Mouse (Mus musculus): ENCODE results near the gene Abcd3. TPM values are rescaled to one million over a fixed set of nuclear protein-coding genes. Genes with fewer than 3 reads are reported as not detected.

The Abcd3 gene
- polyA plus RNA-seq, 1 experiment from 2014 or later = 59.0 TPM

- no peak overlapping the region for H3K4me2 ChIP-seq (replicated peaks)
- no peak overlapping the region for H3K4me3 ChIP-seq
- no peak overlapping the region for H3K9ac ChIP-seq (replicated peaks)
- no peaks in the 10 kb centered on the region for H3K9me3 ChIP-seq
- ATAC-seq (ENCODE audit: low FRiP score, low read depth) = no peak
- no peaks in the 10 kb centered on the region for H3K36me3 ChIP-seq
- 0 out of 2 replicates have a peak, but pooled peaks cover 3% of the 10 kb centered on the region for H3K4me1 ChIP-seq
- H3K27me3 ChIP-seq = peaks cover 16% of the 10 kb centered on the region; the same call in 1 of the 2 replicates
- H3K27ac ChIP-seq (replicated peaks) = no peak overlapping the region
Measured at GRCm38 (mm10) chr3:121715336-121715735, 99.8 kb downstream of the Abcd3 start.

- H3K4me2 ChIP-seq (replicated peaks) = no peak overlapping the region
- no peak for ATAC-seq (ENCODE audit: low FRiP score, low read depth)
- H3K9ac ChIP-seq (replicated peaks) = no peak overlapping the region
- H3K4me3 ChIP-seq = no peak overlapping the region
- no peaks in the 10 kb centered on the region for H3K9me3 ChIP-seq
- H3K27ac ChIP-seq (replicated peaks) = no peak overlapping the region
- H3K36me3 ChIP-seq = no peaks in the 10 kb centered on the region
- 0 out of 2 replicates have a peak, but pooled peaks cover 3% of the 10 kb centered on the region for H3K4me1 ChIP-seq
- 88% methylated on average over 2 of the region's 2 CpGs for WGBS
- peaks cover 16% of the 10 kb centered on the region; the same call in 1 of the 2 replicates for H3K27me3 ChIP-seq
Measured at GRCm38 (mm10) chr3:121714461-121714860, 100.6 kb downstream of the Abcd3 start.

GRCm38 (mm10) chr3:121713816-121714215, 101.3 kb downstream of the Abcd3 start:
- Histone ChIP-seq H3K4me3 (no peak overlapping the region), H3K27me3 (peaks cover 13% of the 10 kb centered on the region; the same call in 1 of the 2 replicates), H3K9ac (replicated peaks) (no peak overlapping the region), H3K36me3 (no peaks in the 10 kb centered on the region), H3K9me3 (no peaks in the 10 kb centered on the region), H3K4me2 (replicated peaks) (no peak overlapping the region), H3K4me1 (0 out of 2 replicates have a peak, but pooled peaks cover 3% of the 10 kb centered on the region), H3K27ac (replicated peaks) (no peak overlapping the region)
- no peak for ATAC-seq (ENCODE audit: low FRiP score, low read depth)
- 81% methylated on average over 8 of the region's 8 CpGs for WGBS

- H3K4me3 ChIP-seq = no peak overlapping the region
- no peak for ATAC-seq (ENCODE audit: low FRiP score, low read depth)
- no peak overlapping the region for H3K27ac ChIP-seq (replicated peaks)
- no peak overlapping the region for H3K4me2 ChIP-seq (replicated peaks)
- no peaks in the 10 kb centered on the region for H3K36me3 ChIP-seq
- H3K9me3 ChIP-seq = no peaks in the 10 kb centered on the region
- no peak overlapping the region for H3K9ac ChIP-seq (replicated peaks)
- peaks cover 7% of the 10 kb centered on the region; the same call in 1 of the 2 replicates for H3K27me3 ChIP-seq
- WGBS = 81% methylated on average over 17 of the region's 17 CpGs
- H3K4me1 ChIP-seq = 0 out of 2 replicates have a peak, but pooled peaks cover 3% of the 10 kb centered on the region
Measured at GRCm38 (mm10) chr3:121713151-121713701, 101.9 kb downstream of the Abcd3 start.

- no peak overlapping the region for H3K4me2 ChIP-seq (replicated peaks)
- H3K4me1 ChIP-seq = 0 out of 2 replicates have a peak, but pooled peaks cover 3% of the 10 kb centered on the region
- ATAC-seq (ENCODE audit: low FRiP score, low read depth) = no peak
- H3K27me3 ChIP-seq = peaks cover 4% of the 10 kb centered on the region; the same call in 1 of the 2 replicates
- H3K9ac ChIP-seq (replicated peaks) = no peak overlapping the region
- H3K9me3 ChIP-seq = no peaks in the 10 kb centered on the region
- WGBS = 70% methylated on average over 4 of the region's 4 CpGs
- no peaks in the 10 kb centered on the region for H3K36me3 ChIP-seq
- no peak overlapping the region for H3K4me3 ChIP-seq
- no peak overlapping the region for H3K27ac ChIP-seq (replicated peaks)
Measured at GRCm38 (mm10) chr3:121712222-121712621, 102.9 kb downstream of the Abcd3 start.

- no peaks in the 10 kb centered on the region for H3K36me3 ChIP-seq
Measured at GRCm38 (mm10) chr3:121710894-121711531, 104.1 kb downstream of the Abcd3 start.

More at GRCm38 (mm10) chr3:121710894-121711531, 104.1 kb downstream of the Abcd3 start:
- no peak for ATAC-seq (ENCODE audit: low FRiP score, low read depth)
- Histone ChIP-seq H3K27ac (replicated peaks) (no peak overlapping the region), H3K27me3 (peaks cover 3% of the 10 kb centered on the region; the same call in 1 of the 2 replicates), H3K9ac (replicated peaks) (no peak overlapping the region), H3K4me3 (no peak overlapping the region), H3K9me3 (no peaks in the 10 kb centered on the region), H3K4me2 (replicated peaks) (no peak overlapping the region), H3K4me1 (peaks cover 3% of the 10 kb centered on the region; the same call in 1 of the 2 replicates)
- 87% methylated on average over 7 of the region's 7 CpGs for whole genome bisulfite sequencing

Other genes with a start within 250 kb of the Abcd3 start
- gene 4930432M17Rik, start 144.5 kb downstream of the Abcd3 start, polyA plus RNA-seq (2016; fragmentation: Nextera tagmentation; extraction: Ambion mirVana) = not detected in 2 replicates
- 5.0 and 6.4 TPM in 2 replicates for gene F3, start 91.8 kb downstream of the Abcd3 start, polyA plus RNA-seq (2016; fragmentation: Nextera tagmentation; extraction: Ambion mirVana)
- gene Arhgap29, start 137.2 kb upstream of the Abcd3 start, polyA plus RNA-seq (2016; fragmentation: Nextera tagmentation; extraction: Ambion mirVana) = 35.2 and 44.2 TPM in 2 replicates
- 1.3 and 2.5 TPM in 2 replicates for gene Abca4, start 229.1 kb upstream of the Abcd3 start, polyA plus RNA-seq (2016; fragmentation: Nextera tagmentation; extraction: Ambion mirVana)